Mouse (Mus musculus) right cerebral cortex, postnatal 25 days (tissue): Measurements from ENCODE around the gene Pten.
"Not testable (repeated sequence)": the region's sequence is repeated elsewhere in the genome, so short reads cannot be mapped to it uniquely, and the experiment has no call there.

Source experiments
- DNase-seq: peaks from one replicate; pipeline ENCODE4 v3.0.0; 2022

Gene Pten

DNA sequence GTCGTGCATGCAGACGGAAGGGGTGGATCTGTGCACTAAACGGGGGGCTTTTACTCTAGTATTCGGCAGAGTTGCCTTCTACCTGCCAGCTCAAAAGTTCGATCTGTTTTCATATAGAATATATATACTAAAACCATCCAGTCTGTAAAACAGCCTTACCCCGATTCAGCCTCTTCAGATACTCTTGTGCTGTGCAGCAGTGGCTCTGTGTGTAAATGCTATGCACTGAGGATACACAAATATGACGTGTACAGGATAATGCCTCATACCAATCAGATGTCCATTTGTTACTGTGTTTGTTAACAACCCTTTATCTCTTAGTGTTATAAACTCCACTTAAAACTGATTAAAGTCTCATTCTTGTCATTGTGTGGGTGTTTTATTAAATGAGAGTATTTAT lies 65.7 kb downstream of the Pten start:
- DNase-seq, result not testable (repeated sequence)

DNA sequence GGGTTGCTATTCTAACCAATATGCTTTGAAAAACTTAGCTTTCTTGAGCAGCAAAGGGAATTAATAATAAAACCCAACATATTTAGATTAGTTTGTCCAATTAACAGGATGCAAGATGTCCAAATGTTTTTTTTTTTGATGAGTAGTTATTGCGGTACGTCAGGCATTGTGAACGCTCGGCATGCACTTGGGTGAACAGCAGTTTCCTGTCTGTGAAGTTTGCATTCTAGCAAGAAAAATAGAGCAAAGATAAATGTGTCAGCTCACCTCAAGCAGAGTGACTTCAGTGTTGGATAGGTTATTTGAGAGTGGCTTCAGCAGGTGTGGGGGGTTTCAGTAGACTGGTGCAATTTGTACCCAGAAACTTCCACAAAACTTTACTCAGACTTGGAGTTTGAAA lies 69.3 kb downstream of the Pten start:
- DNase-seq, result no peak

DNA sequence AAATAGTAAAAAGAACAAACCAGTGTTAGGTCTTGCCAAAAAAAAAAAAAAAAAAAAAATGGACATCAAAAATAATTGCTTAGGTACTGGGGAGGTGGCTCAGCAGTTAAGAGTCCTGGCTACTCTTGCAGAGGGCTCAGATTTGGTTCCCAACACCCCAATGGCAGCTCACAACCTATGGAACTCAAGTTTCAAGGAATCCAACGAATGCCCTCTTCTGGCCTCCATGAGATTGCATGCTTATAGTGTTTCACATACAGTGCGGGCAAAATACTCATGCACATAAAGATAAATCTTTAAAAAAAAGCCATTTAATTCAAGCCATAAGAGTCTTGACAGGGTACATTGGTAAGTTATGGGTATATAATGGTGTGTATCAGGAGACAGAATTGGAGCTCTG lies 72.6 kb downstream of the Pten start:
- DNase-seq, result no peak

DNA sequence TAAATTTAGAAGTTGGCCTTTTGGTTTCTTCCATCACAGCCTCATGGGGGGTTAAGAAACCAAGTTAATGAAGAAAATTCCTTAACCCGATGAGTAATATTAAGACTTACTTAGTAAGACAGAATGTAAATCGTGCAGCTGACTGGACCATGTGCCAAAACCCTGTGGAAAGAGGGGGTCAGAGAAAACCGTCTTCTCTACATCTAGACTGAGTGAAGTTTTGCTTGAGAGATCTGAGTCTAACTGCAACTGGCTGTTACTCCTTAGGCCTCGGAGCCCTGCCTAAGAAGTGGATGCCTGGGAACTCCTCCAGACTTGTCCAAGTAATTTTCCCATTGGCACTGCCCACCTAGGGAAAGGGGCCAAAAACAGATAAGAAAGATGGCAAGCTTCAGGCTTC lies 74.0 kb downstream of the Pten start:
- DNase-seq, result no peak

DNA sequence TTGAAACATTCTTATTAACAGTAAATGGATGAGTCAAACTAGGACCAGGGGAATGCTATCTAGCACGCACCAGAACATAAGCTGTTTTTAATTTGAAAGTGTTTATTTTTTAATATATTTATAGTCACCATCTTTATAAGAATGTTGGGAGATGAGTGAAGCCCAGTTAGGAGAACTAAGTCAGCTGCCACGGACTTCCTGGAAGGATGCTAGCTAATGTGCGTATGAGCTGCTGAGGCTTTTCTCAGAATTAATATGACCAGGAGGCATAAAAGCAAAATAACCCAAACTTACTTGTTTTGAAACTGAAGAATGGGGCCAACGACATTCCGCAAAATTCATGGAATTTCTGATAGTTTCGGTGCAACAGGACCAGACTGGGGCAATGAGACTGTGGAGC lies 83.2 kb downstream of the Pten start:
- no peak for DNase-seq

DNA sequence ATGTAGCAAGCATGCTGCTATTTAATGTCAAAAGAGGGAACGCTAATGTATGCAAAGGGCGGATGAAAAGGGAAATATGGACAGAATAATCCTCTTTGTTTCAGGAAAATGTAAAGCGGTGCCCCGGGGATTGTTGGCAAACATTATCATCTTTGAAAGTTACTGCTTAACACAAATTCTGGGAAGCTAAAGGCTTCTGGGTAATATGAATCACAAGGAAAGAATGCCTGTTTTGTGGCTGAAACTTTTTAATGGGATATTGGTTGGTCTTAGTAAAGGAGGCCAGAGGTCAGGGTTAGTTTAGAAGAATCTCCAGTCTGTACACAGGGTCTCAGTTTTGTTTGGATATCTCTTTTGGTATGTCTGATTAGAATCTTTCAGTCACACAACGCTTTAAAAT lies 87.2 kb downstream of the Pten start:
- DNase-seq, result no peak

DNA sequence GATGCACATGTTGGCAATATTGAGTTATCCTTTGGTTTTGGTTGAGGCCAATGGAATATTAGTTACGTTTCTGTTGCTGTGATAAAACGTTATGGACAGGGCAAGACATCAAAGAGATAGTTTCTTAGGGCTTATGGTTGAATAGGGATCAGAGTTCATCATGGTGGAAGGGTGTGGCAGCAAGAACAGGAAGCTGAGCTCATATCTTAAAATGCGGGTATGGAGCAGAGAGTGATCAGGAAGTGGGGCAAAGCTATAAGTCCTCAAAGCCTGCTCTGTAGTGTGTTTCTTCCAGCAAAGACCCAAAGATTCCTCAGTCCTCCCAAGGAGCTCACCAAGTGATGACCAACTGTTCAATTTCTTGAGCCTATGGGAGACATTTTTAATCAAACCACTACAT lies 90.7 kb downstream of the Pten start:
- DNase-seq, result no peak

DNA sequence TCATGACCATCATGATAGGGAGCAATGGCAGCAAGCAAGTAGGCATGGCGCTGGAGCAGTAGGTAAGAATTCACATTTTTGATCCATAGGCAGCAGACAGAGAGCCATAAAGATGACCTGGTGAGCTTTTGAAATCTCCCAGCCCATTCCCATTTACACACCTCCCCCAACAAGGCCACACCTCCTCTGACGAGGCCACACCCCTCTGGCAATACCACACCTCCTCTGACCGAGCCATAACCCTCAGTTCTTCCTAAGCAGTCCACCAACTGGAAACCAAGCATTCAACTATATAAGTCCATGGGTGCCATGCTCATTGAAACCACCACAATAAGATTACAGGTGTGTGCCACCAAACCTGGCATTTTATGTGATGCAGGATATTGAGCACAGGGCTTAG lies 95.0 kb downstream of the Pten start:
- no peak for DNase-seq

DNA sequence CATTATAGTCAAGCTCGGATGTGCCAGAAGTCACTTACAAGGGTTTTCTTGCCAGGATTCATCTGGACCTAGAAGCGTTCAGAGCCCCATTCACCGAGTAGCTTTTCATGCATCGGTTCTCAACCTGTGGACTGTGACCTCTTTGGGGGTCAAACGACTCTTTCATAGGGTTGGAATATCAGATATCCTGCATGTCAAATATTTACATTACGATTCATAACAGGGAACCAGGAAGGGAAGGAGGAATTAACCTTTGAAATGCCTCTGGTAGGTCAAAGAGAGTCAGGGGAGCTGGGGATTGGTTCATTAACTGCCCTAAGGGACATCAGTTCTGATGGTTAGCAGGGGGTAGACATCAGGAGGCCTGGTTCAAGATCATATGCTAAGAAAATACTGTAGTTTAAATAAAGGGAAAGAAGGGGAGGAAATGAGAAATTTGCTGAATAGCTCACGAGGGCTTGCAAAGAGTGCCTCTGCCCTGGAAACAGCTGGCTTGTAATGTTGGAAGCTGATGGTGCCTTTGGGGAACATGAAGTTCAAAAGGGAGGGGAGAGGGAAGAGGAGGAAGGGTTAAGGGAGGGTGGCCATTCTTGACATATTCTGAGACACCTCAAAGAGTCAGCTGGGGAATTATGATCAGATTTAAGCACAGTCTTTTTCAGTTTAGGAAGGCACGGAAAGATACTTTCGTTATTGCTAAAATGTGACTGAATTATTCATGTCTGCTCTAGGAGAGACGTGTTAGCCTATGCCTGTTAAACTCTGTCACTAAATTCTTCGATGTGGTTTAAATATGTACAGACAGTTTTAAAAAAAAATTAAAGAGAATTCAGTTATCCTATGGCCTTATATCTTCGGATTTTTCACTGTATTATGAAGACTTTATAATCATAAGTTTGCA lies 104.6 kb downstream of the Pten start:
- DNase-seq, result no peak

DNA sequence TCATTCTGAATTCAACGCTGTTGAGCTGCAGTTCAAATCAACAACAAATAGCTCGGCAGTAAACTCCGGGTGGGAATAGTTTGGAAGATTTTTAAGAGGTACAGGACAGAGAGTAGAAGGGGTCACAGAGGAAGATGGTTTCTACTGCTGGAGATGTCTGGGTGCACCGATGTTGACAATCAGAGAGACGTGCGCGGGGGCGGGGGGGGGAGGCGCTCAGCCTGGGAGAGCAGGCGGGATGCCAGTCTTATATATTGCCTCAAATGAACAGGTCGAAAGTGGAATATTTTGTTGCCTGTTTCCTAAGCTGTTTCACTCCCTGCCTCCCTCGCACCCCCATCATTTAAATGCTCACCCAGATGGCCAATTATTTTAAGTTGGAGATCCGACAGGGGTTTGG lies 109.5 kb downstream of the Pten start:
- DNase-seq, result no peak

DNA sequence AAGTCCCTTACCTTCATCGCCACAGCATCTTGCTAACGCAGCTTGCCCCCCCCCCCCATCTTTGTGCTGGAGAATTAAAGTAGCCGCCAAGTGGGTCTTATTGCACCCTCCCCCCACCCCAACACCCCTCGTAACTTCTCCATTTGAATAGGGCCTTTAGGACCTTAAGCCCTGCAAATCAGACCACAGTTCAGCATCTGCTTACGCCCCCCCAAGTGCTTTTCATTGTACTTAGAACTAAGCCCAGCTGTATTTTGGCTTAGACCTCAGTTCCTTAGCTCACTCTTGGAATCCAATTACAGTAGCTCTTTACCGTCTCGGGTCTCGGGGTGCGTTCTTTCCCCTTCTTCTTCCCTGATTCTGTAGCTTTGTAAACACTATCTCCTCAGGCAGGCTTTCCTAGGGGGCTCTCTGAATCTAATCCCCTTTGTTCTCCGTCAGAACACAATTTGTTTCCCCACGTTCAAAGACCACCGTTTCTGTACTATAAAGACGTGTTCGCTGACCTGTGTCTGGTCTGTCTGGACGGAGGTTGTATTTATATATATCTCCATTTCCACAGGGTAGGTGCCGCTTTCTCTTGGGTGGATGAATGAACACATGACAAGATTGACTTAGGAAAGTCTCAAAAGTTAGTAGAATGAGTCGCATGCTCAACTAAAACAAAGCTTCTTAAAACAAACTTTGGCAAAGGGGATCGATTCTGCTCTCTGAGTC lies 110.0 kb downstream of the Pten start:
- no peak for DNase-seq

DNA sequence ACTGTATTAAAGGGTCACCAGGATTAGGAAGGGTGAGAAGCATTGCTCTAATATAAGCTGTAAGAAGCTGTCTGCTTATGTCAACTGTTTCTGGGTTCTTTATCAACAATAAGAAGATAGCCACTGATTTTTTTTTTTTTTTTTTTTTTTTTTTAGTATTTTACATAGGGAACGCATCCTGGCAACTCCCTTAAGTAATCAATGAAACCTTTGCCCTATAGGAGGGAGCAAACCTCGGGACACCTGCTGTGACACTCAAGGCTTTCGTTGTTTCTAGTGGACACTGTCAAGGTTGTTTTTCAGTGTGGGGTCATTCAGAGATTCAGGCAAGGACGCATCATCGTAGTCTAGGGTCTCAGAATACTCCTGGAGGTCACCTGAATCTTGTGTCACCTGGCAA lies 111.3 kb downstream of the Pten start:
- DNase-seq, result no peak

DNA sequence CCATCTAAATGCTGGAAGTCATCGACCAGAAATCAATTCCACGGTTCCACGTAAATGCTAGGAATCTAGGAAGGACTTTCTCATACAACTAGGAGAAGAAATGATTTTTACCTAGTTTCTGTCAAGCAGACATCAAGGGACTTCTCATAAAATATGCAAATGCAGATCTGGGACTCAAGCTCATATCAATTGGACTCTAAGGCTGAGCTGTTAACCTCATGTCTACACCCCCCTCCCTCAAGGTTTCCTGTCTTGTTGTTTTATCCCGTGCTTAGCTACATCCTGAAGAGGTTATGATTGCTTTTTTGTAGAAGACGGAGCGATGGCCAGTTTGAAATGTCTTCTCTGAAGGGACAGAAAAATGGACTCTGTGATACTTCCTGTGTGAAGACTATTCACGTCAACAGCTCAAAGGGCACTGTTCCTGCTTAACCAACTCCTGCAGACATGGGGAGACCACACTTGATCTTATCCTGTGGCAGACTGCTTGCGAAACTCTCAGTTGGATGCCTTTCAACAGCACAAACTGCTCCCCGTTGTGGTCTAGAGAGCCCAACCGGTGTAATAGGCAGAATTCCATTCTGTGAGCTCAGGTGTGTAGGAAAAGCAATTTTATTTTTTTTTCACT lies 111.9 kb downstream of the Pten start:
- DNase-seq, result no peak

DNA sequence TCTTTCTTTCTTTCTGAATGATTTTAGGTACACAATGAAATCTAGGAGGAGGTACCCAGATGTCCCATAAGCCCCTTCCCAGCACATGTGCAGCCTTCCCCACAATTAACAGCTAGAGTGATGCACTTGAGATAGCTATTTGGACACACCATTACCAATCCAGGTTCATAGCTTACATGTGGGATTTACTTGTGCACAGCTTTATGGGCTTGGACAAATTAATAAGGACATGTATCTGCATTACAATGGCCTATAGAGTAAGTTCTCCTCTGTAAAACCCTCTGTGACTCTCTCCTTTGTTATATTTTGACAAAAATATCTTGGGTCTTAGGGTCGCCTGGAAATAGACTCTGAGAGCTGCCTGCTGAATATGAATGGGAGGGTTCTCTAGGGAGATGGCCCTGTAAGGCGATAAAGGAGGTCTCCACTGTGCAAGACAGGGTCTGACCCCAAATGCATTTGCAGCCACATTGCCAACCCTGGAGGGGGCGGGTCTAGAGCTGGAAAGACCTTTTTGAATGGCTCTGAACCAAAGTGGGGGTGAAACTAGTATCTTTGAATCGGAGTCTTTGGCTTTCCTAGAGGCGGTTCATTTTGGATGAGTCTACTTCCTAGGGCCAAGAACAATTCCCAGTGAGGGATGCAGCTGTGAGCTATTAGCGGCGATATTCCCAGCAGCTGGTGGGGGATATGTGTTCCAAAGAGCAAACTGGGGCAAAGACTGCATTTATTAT lies 116.8 kb downstream of the Pten start:
- DNase-seq, result no peak
